Mouse (Mus musculus): ENCODE results near the gene 1190002N15Rik. TPM values are rescaled to one million over a fixed set of nuclear protein-coding genes. Genes with fewer than 3 reads are reported as not detected.

Gene 1190002N15Rik
- 11.8 TPM for total RNA-seq (2023)

GRCm38 (mm10) chr9:94537970-94538822, at the start of gene 1190002N15Rik:
Gene 1190002N15Rik, minus strand, starts transcription at chr9:94538081.

Other genes starting within 250 kb of the 1190002N15Rik start
- gene Slc9a9, start 131.8 kb upstream of the 1190002N15Rik start, total RNA-seq (2023) = 47.2 TPM